Mouse (Mus musculus) bone marrow macrophage, adult 2 months (primary cell): ENCODE measurements around the gene Enpp3. TPM values are rescaled to one million over a fixed set of nuclear protein-coding genes. Genes with fewer than 3 reads are reported as not detected.

Experiments
- H3K27ac ChIP-seq: 2 replicates; pipeline ENCODE4 v1.5.1; 2012; ENCODE audit warnings: low read depth, low read length; ENCODE audit not compliant: insufficient read depth
- H3K4me1 ChIP-seq: 2 replicates; pipeline ENCODE4 v1.6.1; 2012; ENCODE audit warnings: low read length; ENCODE audit not compliant: control insufficient read depth, insufficient read depth
- H3K4me3 ChIP-seq: 2 replicates; pipeline ENCODE4 v1.5.1; 2012; ENCODE audit warnings: mild to moderate bottlenecking, low read length, moderate library complexity; ENCODE audit not compliant: insufficient read depth
- CTCF ChIP-seq: IDR thresholded peaks from 2 replicates; pipeline ENCODE4 v1.5.1; 2012; ENCODE audit warnings: low read depth, mild to moderate bottlenecking, low read length, moderate library complexity
- POLR2A ChIP-seq: IDR thresholded peaks from 2 replicates; pipeline ENCODE4 v1.6.1; 2012; ENCODE audit warnings: mild to moderate bottlenecking, low read depth, low read length, borderline replicate concordance
- polyA plus RNA-seq: library from polyadenylated mRNA; stranded (reverse); fragments of >200 nt; gene quantifications from 2 replicates; pipeline ENCODE4 v1.2.4, GENCODE M21; 2012; ENCODE audit not compliant: missing spikeins, insufficient read depth, insufficient read length

The Enpp3 gene
- polyA plus RNA-seq, 1 experiment = not detected

- no peak overlapping the region for H3K27ac ChIP-seq
- no peak overlapping the region for H3K4me3 ChIP-seq
- TF ChIP-seq CTCF (no peak), POLR2A (no peak)
- H3K4me1 ChIP-seq = no peaks in the 10 kb centered on the region
These were observed 6.8 kb downstream of the Enpp3 start for GRCm38 (mm10) chr10:24835702-24836342.

- no peak overlapping the region for H3K4me3 ChIP-seq
- no peaks in the 10 kb centered on the region for H3K4me1 ChIP-seq
- no peak for TF ChIP-seq POLR2A
- no peak for TF ChIP-seq CTCF
- no peak overlapping the region for H3K27ac ChIP-seq
These were observed 7.8 kb downstream of the Enpp3 start for GRCm38 (mm10) chr10:24834634-24835371.

- Histone ChIP-seq H3K27ac (no peak overlapping the region), H3K4me3 (no peak overlapping the region), H3K4me1 (no peaks in the 10 kb centered on the region)
- TF ChIP-seq CTCF = no peak
- TF ChIP-seq POLR2A = no peak
These were observed 10.3 kb downstream of the Enpp3 start for GRCm38 (mm10) chr10:24832306-24832705.

GRCm38 (mm10) chr10:24831377-24832095, 11.1 kb downstream of the Enpp3 start:
- no peak overlapping the region for H3K27ac ChIP-seq

GRCm38 (mm10) chr10:24830448-24830847, 12.2 kb downstream of the Enpp3 start:
- Histone ChIP-seq H3K4me1 (no peaks in the 10 kb centered on the region), H3K27ac (no peak overlapping the region), H3K4me3 (no peak overlapping the region)
- no peak for TF ChIP-seq CTCF
- no peak for TF ChIP-seq POLR2A

More at GRCm38 (mm10) chr10:24831377-24832095, 11.1 kb downstream of the Enpp3 start:
- Histone ChIP-seq H3K4me1 (no peaks in the 10 kb centered on the region), H3K4me3 (no peak overlapping the region)
- TF ChIP-seq POLR2A = no peak
- TF ChIP-seq CTCF = no peak

GRCm38 (mm10) chr10:24828136-24828535, 14.5 kb downstream of the Enpp3 start:
- H3K4me1 ChIP-seq = peaks cover 7% of the 10 kb centered on the region
- no peak overlapping the region for H3K27ac ChIP-seq
- no peak for TF ChIP-seq POLR2A
- TF ChIP-seq CTCF = no peak
- H3K4me3 ChIP-seq = no peak overlapping the region

GRCm38 (mm10) chr10:24826130-24826529, 16.5 kb downstream of the Enpp3 start:
- H3K4me3 ChIP-seq = no peak overlapping the region
- H3K4me1 ChIP-seq = peaks cover 7% of the 10 kb centered on the region
- TF ChIP-seq POLR2A = no peak
- no peak for TF ChIP-seq CTCF
- no peak overlapping the region for H3K27ac ChIP-seq

- Histone ChIP-seq H3K27ac (no peak overlapping the region), H3K4me1 (peaks cover 9% of the 10 kb centered on the region), H3K4me3 (no peak overlapping the region)
- no peak for TF ChIP-seq POLR2A
- no peak for TF ChIP-seq CTCF
These were observed 17.1 kb downstream of the Enpp3 start for GRCm38 (mm10) chr10:24825456-24826081.

- TF ChIP-seq POLR2A (no peak), CTCF (no peak)
These were observed 18.0 kb downstream of the Enpp3 start for GRCm38 (mm10) chr10:24824621-24825020.

More at GRCm38 (mm10) chr10:24824621-24825020, 18.0 kb downstream of the Enpp3 start:
- H3K4me3 ChIP-seq = no peak overlapping the region
- no peak overlapping the region for H3K27ac ChIP-seq
- peaks cover 16% of the 10 kb centered on the region for H3K4me1 ChIP-seq
